Mouse (Mus musculus) retina, adult 2 months (tissue): ENCODE results near the gene Atg7.

Experiments
- DNase-seq: peaks from one replicate; pipeline ENCODE4 v3.0.0-alpha.2; 2012; ENCODE audit warnings: low read depth, low spot score

The Atg7 gene

DNA sequence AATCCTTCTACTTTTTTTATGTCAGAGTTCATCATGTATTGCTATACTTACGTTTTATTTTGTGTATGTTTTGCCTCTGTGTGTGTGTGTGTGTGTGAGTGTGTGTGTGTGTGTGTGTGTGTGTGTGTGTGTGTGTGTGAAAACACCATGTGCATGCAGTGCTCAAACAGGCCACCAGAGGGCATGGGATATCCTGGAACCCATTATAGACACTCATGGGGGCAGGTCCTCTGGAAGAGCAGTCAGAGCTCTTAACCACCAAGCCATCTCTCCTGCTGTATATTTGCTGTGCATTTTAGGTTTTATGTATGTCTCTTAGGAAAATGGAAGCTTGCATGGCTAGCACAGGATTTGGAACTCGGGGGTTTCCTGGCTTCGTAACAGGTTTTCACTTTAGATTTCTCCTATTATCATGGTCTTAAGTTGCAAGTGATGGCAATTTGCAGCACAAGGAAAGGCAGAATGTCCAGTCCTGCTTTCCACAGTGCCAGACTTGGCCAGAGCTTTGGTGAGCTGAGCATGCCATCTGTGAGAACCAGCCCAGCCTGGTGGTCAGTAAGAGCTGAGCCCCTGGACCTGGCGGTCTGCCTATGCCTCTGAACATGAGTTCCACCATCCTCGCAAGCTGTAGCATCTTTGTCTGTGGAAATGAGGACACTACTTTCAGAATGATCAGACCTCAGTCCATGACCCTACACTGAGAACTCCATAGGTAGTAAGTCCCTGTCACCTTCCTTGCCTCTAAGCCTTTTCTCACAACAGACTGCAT, 172.2 kb downstream of the Atg7 start:
- no peak for DNase-seq

GRCm38 (mm10) chr6:114817948-114818347, 175.1 kb downstream of the Atg7 start:
- DNase-seq = no peak

DNA sequence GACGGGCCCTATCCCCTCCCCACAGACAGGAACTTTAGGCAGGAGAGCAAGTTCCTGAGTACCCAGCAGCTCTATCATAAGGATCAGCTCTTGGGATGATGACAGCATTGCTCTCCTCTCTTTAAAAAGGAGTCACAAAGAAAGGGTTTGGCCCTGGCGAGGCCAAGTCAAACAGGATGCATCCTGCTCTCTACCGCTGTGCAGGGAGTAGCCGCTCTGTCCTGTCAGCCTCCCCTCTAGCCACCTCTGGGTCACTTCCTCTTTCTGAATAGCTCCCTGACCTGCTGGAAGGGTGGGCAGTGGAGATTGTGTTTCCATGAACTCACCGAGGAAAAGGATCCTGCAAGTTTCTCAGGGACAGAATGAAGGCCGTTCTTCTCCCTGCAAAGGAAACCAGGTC, 175.6 kb downstream of the Atg7 start:
- no peak for DNase-seq

DNA sequence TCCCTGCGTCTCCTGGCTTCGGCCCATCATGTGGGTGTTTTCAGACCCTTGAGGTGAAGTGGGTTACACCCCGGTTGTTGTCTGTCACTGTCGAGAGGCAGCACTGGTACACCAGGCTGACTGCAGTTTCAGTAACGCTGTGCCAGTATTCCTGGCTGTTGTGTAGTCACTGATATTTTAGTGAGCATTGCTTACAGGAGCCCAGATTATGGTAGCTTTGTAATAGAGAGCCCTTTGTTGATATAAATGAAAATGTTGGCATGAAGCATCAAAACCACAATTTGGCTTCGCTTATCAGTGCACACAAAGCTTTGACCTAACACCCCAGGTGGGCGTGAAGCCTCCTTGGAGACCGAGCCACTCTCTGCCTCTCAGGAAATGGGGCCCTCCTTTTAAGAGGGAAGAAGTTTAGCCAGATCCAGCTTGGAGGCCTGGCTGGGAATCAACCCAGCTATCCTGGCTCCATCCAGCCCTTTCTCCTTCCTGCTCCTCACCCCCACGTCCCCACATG, 177.1 kb downstream of the Atg7 start:
- DNase-seq = no peak

- no peak for DNase-seq
Observed at GRCm38 (mm10) chr6:114821646-114822045, 178.7 kb downstream of the Atg7 start.

GRCm38 (mm10) chr6:114826889-114827288, 184.0 kb downstream of the Atg7 start:
- DNase-seq = no peak

GRCm38 (mm10) chr6:114829660-114830438, 187.0 kb downstream of the Atg7 start:
- DNase-seq = no peak

DNA sequence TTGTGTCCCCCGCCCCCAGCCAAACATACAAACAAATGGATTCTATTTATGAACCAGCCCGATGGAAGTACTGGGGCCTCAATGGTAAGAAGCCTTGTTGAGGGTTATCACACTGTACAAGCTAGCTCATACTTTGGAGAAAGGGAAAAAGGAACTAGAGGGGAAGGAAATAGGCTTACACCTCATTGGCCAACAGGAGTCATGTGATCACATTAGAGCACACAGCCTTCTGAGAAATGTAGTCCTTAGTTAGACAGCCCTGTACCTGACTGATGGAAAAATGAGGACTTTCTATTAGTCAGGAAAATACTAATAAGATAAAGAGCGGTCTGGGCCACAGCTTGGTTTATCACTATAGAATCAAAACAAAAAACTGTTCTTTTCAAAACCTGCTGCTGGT, 188.9 kb downstream of the Atg7 start:
- no peak for DNase-seq

- no peak for DNase-seq
Observed at GRCm38 (mm10) chr6:114833058-114833685, 190.3 kb downstream of the Atg7 start.

GRCm38 (mm10) chr6:114833791-114834346, 191.0 kb downstream of the Atg7 start:
- DNase-seq = no peak

- DNase-seq = no peak
Observed at GRCm38 (mm10) chr6:114835344-114835743, 192.4 kb downstream of the Atg7 start.

DNA sequence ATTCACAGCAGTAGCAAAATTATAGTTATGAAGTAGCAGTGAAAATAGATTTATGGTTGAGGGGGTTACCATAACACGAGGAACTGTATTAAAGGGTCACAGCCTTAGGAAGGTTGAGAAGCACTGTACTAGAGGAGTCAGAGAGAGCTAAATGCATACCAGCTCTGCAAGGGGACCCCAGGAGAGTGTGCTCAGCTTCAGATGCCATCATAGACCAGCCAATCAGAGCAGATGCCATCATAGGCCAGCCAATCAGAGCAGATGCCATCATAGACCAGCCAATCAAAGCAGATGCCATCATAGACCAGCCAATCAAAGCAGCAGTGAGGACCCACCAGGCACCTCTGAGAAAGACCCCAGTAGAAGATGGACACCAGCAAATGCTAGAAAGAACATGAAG, 192.9 kb downstream of the Atg7 start:
- DNase-seq = no peak

DNA sequence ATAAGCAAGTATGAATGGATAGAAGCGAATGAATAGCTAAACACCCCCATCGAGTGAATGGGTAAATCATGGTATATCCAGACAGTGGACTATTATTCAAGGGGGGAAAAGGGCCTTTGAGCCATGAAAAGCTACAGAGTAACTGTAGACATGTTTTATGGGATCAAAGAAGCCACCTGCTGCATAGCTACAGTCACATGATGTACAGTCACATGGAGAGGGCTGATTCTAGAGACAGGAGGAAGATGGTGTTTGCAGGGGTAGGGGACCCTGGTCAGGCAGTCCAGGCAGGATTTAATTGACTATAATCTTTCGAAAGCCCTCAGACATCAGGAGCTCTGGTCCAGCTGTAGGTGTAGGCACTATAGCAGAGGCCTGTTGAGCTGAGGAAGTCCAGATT, 193.5 kb downstream of the Atg7 start:
- DNase-seq = no peak

GRCm38 (mm10) chr6:114838872-114839271, 196.0 kb downstream of the Atg7 start:
- DNase-seq = no peak

GRCm38 (mm10) chr6:114840012-114840411, 197.1 kb downstream of the Atg7 start:
- DNase-seq = no peak

DNA sequence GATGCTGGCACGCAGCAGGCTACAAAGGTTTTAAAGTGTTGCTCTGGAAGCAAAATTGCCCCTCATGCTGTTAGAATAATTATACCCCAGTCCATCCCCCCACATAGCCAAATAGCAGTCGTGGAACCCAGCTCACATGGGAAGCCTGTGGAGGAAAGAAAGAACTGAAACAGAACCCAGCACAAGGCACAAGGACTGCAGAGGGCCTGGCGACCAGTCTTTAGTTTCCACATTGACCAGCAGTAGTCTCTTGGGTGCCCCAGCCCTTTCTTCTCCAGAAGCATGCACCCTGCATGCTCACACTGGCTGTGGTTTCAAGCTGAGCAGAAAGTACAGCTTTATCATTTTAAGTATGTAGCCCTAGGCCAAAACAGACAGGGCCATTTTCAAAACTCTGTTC, 199.2 kb downstream of the Atg7 start:
- DNase-seq = no peak

- DNase-seq = no peak
Observed at GRCm38 (mm10) chr6:114842863-114843262, 200.0 kb downstream of the Atg7 start.

DNA sequence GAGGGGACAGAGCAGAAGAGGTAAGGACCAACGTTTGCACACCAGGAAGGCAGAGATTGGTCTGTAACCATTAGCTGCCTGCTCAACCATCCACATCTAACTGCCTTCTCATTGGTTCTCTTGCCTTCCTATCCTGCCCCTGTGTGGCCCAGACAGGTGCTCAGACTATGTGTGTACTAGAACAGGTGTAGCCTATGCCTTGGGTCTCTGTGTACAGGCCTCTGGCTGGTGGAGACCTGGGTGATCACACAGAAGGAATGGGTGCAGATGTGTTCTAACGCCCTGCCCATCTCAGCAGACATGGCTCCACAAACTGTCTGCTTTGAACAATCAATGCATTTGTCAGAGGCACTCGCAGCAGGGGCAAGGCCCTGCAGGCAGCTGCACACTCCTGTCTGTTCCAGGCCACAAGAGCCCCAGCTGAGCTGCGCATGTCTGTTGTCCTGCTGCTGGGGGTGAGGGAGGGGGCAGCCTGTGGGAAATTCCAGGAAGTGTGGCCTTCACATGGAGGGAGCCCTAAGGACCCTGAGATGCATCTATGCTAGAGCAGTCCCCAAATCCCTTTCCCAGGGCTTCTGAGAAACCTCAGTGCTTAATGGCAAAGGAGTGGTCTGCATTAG, 203.4 kb downstream of the Atg7 start:
- no peak for DNase-seq

DNA sequence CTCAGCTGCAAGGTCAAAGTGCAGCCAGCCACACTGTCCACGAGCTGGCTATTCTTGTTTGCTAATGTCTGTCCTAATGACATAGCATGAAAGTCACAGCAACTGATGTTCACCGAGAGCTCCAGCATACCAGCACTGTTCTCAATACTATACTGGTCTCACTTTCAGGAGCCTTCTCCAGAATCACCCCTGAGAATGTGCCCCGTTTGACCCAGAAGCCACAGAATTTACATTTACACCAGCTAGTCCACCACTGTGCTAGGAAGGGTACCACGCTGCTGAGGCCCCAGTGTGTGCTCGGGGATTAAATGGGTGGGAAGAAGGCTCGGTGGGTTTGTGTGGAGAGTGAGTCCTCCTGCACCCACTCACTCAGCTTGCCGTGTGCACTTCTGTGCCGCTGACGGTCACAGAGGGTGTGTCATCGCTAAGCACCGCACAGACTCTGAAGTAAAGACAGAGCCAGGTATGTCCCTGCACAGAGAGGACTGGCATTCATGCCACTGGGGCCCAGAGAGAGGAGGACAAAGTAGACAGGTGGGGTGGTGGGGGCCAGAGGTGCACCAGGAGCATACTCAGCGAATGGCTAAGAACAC, 204.8 kb downstream of the Atg7 start:
- DNase-seq = no peak

DNA sequence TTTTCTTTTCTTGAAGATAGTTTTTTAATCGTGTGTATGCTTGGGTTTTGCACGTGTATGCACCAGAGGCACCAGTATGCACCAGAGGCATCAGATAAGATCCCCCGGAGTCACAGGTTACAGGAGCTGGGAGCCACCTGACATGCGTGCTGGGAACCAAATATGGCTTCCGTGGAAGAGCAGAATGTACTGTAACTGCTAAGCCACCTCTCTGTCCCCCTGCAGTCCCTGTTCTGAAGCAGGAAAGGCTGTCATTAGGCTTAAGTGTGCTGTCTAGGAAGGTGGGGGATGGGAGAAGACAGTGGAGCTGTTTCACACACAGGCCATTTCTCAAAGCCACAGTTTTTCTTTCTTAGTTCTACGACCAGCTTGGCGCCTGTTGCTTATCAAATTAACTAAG, 205.9 kb downstream of the Atg7 start:
- no peak for DNase-seq

- no peak for DNase-seq
Observed at GRCm38 (mm10) chr6:114849787-114850186, 206.9 kb downstream of the Atg7 start.
